Mouse (Mus musculus) brain, embryonic 14.5 days (tissue): Measurements from ENCODE around the gene L3mbtl2.

Experiments
- CTCF ChIP-seq: fragments of 200-500 bp; IDR thresholded peaks from 2 replicates; pipeline ENCODE4 v1.5.1; 2012; ENCODE audit warnings: inconsistent platforms, mild to moderate bottlenecking, moderate library complexity, borderline replicate concordance; ENCODE audit not compliant: insufficient read depth, insufficient read length; ENCODE audit errors: extremely low read depth
- POLR2A ChIP-seq: fragments of 200-500 bp; IDR thresholded peaks from 2 replicates; pipeline ENCODE4 v1.6.1; 2012; ENCODE audit warnings: mild to moderate bottlenecking, inconsistent platforms, borderline replicate concordance; ENCODE audit not compliant: poor library complexity, insufficient read depth, insufficient read length, severe bottlenecking; ENCODE audit errors: extremely low read depth

GRCm38 (mm10) chr15:81725965-81726364 is 62.3 kb downstream of the L3mbtl2 start:
- TF ChIP-seq POLR2A (no peak), CTCF (no peak)
